Mouse (Mus musculus): ENCODE measurements at regions not wholly inside any gene's neighbourhood (a gene's known extent, or its start where the extent isn't known, plus 50 kb on each side); places are given as distances from the start of the nearest gene placed in this dataset.

- no peak for DNase-seq
These were observed 213.5 kb upstream of the Bcor start for GRCm38 (mm10) chrX:12373670-12374069.

- DNase-seq, result no peak
These were observed 211.8 kb upstream of the Atp6ap2 start for GRCm38 (mm10) chrX:12375796-12376195.

GRCm38 (mm10) chrX:12376238-12376980 is 211.2 kb upstream of the Atp6ap2 start:
- DNase-seq, result no peak

- no peak for DNase-seq
These were observed 210.2 kb upstream of the Atp6ap2 start for GRCm38 (mm10) chrX:12377441-12377840.

GRCm38 (mm10) chrX:12392145-12392825 is 195.3 kb upstream of the Atp6ap2 start:
- DNase-seq, result no peak

GRCm38 (mm10) chrX:12409319-12409718 is 178.3 kb upstream of the Atp6ap2 start:
- DNase-seq, result no peak

GRCm38 (mm10) chrX:12425566-12425965 is 162.0 kb upstream of the Atp6ap2 start:
- no peak for DNase-seq

- DNase-seq, result no peak
These were observed 160.9 kb upstream of the Atp6ap2 start for GRCm38 (mm10) chrX:12426664-12427063.

- no peak for DNase-seq
These were observed 155.3 kb upstream of the Atp6ap2 start for GRCm38 (mm10) chrX:12432289-12432688.

- no peak for DNase-seq
These were observed 151.9 kb upstream of the Atp6ap2 start for GRCm38 (mm10) chrX:12435656-12436055.

- DNase-seq, result no peak
These were observed 151.5 kb upstream of the Atp6ap2 start for GRCm38 (mm10) chrX:12436106-12436505.

- no peak for DNase-seq
These were observed 148.2 kb upstream of the Atp6ap2 start for GRCm38 (mm10) chrX:12439447-12439846.

- no peak for DNase-seq
These were observed 143.8 kb upstream of the Atp6ap2 start for GRCm38 (mm10) chrX:12443794-12444193.

- no peak for DNase-seq
These were observed 142.5 kb upstream of the Atp6ap2 start for GRCm38 (mm10) chrX:12445093-12445492.

- DNase-seq, result no peak
These were observed 139.6 kb upstream of the Atp6ap2 start for GRCm38 (mm10) chrX:12447962-12448361.

- no peak for DNase-seq
These were observed 137.9 kb upstream of the Atp6ap2 start for GRCm38 (mm10) chrX:12449688-12450087.

GRCm38 (mm10) chrX:12452979-12453769 is 134.4 kb upstream of the Atp6ap2 start:
- no peak for DNase-seq

- DNase-seq, result no peak
These were observed 125.9 kb upstream of the Atp6ap2 start for GRCm38 (mm10) chrX:12461657-12462056.

GRCm38 (mm10) chrX:12462936-12463647 is 124.5 kb upstream of the Atp6ap2 start:
- DNase-seq, result no peak

- DNase-seq, result no peak
These were observed 121.3 kb upstream of the Atp6ap2 start for GRCm38 (mm10) chrX:12466312-12466711.

- no peak for DNase-seq
These were observed 120.7 kb upstream of the Atp6ap2 start for GRCm38 (mm10) chrX:12466897-12467296.

GRCm38 (mm10) chrX:12467528-12468179 is 119.9 kb upstream of the Atp6ap2 start:
- peak in 1 of 2 experiments; percentile 24 for DNase-seq

Measured in thymus, postnatal 36 days (tissue).